Mouse (Mus musculus): Measurements from ENCODE around the gene Nav2.

Nav2 gene

GRCm38 (mm10) chr7:49544775-49545705, 636.5 kb downstream of the Nav2 start:
- peak; percentile 28 for DNase-seq (ENCODE audit: low read depth, low spot score)
- Histone ChIP-seq H3K36me3 (ENCODE audit: control insufficient read depth, insufficient read depth, low read length, poor library complexity, severe bottlenecking) (no peaks in the 10 kb centered on the region), H3K27me3 (ENCODE audit: control insufficient read depth, insufficient read depth, low read length, poor library complexity, severe bottlenecking) (no peaks in the 10 kb centered on the region)

DNA sequence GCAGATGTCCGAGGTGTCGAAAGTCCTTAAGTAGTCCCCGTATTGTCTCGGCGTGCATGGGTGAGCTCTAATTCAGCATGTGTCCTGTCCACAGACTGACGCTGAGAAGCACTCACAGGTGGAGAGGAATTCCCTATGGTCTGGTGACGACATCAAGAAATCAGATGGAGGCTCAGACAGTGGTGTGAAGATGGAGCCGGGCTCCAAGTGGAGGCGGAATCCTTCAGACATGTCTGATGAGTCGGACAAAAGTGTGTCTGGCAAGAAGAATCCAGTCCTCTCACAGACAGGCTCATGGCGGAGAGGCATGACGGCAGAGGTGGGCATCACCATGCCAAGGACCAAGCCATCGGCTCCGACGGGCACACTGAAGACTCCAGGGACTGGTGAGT, 637.2 kb downstream of the Nav2 start:
- no peak for DNase-seq (ENCODE audit: low read depth, low spot score)
- Histone ChIP-seq H3K27me3 (ENCODE audit: control insufficient read depth, insufficient read depth, low read length, poor library complexity, severe bottlenecking) (no peaks in the 10 kb centered on the region), H3K36me3 (ENCODE audit: control insufficient read depth, insufficient read depth, low read length, poor library complexity, severe bottlenecking) (no peaks in the 10 kb centered on the region)

GRCm38 (mm10) chr7:49548397-49548796, 639.9 kb downstream of the Nav2 start:
- no peaks in the 10 kb centered on the region for H3K27me3 ChIP-seq (ENCODE audit: control insufficient read depth, insufficient read depth, low read length, poor library complexity, severe bottlenecking)
- no peaks in the 10 kb centered on the region for H3K36me3 ChIP-seq (ENCODE audit: control insufficient read depth, insufficient read depth, low read length, poor library complexity, severe bottlenecking)
- DNase-seq (ENCODE audit: low read depth, low spot score): no peak

GRCm38 (mm10) chr7:49553236-49553981, 644.9 kb downstream of the Nav2 start:
- no peak for DNase-seq (ENCODE audit: low read depth, low spot score)
- no peaks in the 10 kb centered on the region for H3K36me3 ChIP-seq (ENCODE audit: control insufficient read depth, insufficient read depth, low read length, poor library complexity, severe bottlenecking)
- H3K27me3 ChIP-seq (ENCODE audit: control insufficient read depth, insufficient read depth, low read length, poor library complexity, severe bottlenecking): no peaks in the 10 kb centered on the region

- Histone ChIP-seq H3K27me3 (ENCODE audit: control insufficient read depth, insufficient read depth, low read length, poor library complexity, severe bottlenecking) (no peaks in the 10 kb centered on the region), H3K36me3 (ENCODE audit: control insufficient read depth, insufficient read depth, low read length, poor library complexity, severe bottlenecking) (no peaks in the 10 kb centered on the region)
- DNase-seq (ENCODE audit: low read depth, low spot score): no peak
These were observed 649.7 kb downstream of the Nav2 start for GRCm38 (mm10) chr7:49558240-49558640.

DNA sequence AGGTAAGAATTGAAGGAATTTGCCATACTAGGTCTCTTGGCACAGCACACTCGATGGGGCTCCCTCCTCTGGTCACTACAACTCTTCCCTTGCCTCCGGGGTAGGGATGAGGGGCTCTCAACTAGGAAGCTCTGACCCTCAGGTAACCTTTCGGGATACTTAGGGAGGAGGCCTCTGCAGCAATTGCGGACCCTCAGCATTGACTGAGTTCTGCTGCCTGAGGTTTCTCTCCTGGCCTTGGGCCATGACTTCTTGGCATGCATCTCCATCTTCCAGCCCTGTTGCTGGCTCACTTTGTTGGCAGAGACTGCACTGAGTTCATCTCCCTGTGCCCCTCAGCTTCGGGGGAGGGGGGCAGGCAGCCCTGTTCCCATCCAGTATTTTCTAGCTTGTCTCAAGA, 650.4 kb downstream of the Nav2 start:
- Histone ChIP-seq H3K36me3 (ENCODE audit: control insufficient read depth, insufficient read depth, low read length, poor library complexity, severe bottlenecking) (no peaks in the 10 kb centered on the region), H3K27me3 (ENCODE audit: control insufficient read depth, insufficient read depth, low read length, poor library complexity, severe bottlenecking) (no peaks in the 10 kb centered on the region)
- no peak for DNase-seq (ENCODE audit: low read depth, low spot score)

- H3K36me3 ChIP-seq (ENCODE audit: control insufficient read depth, insufficient read depth, low read length, poor library complexity, severe bottlenecking): no peaks in the 10 kb centered on the region
- no peak for DNase-seq (ENCODE audit: low read depth, low spot score)
These were observed 651.5 kb downstream of the Nav2 start for GRCm38 (mm10) chr7:49560012-49560411.

GRCm38 (mm10) chr7:49562404-49562803, 653.9 kb downstream of the Nav2 start:
- H3K27me3 ChIP-seq (ENCODE audit: control insufficient read depth, insufficient read depth, low read length, poor library complexity, severe bottlenecking): no peaks in the 10 kb centered on the region

More at GRCm38 (mm10) chr7:49560012-49560411, 651.5 kb downstream of the Nav2 start:
- no peaks in the 10 kb centered on the region for H3K27me3 ChIP-seq (ENCODE audit: control insufficient read depth, insufficient read depth, low read length, poor library complexity, severe bottlenecking)

DNA sequence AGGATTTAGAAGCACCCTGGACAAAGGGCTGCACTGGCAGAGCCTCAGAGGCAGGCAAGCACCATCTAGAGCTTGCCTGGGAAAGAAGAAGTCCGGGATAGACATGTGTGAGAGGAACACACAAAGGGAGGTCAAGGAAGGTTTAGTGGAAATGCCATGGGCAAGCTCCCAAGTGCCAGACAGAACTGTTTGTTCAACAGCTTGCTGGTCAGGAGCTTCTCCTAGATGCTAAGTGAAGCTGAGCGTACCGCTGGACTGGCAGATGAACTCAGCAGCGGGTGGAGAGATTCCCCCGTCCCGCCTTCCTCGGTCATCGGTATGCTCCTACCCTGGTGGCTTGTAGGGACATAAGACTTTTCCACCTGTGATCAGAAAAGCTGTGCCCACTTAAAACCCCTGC, 654.3 kb downstream of the Nav2 start:
- no peak for DNase-seq (ENCODE audit: low read depth, low spot score)
- H3K36me3 ChIP-seq (ENCODE audit: control insufficient read depth, insufficient read depth, low read length, poor library complexity, severe bottlenecking): no peaks in the 10 kb centered on the region
- no peaks in the 10 kb centered on the region for H3K27me3 ChIP-seq (ENCODE audit: control insufficient read depth, insufficient read depth, low read length, poor library complexity, severe bottlenecking)

More at GRCm38 (mm10) chr7:49562404-49562803, 653.9 kb downstream of the Nav2 start:
- H3K36me3 ChIP-seq (ENCODE audit: control insufficient read depth, insufficient read depth, low read length, poor library complexity, severe bottlenecking): no peaks in the 10 kb centered on the region
- DNase-seq (ENCODE audit: low read depth, low spot score): no peak

- no peaks in the 10 kb centered on the region for H3K36me3 ChIP-seq (ENCODE audit: control insufficient read depth, insufficient read depth, low read length, poor library complexity, severe bottlenecking)
- DNase-seq (ENCODE audit: low read depth, low spot score): no peak
- no peaks in the 10 kb centered on the region for H3K27me3 ChIP-seq (ENCODE audit: control insufficient read depth, insufficient read depth, low read length, poor library complexity, severe bottlenecking)
These were observed 656.6 kb downstream of the Nav2 start for GRCm38 (mm10) chr7:49565084-49565483.

GRCm38 (mm10) chr7:49565798-49566197, 657.3 kb downstream of the Nav2 start:
- H3K27me3 ChIP-seq (ENCODE audit: control insufficient read depth, insufficient read depth, low read length, poor library complexity, severe bottlenecking): no peaks in the 10 kb centered on the region
- no peak for DNase-seq (ENCODE audit: low read depth, low spot score)
- H3K36me3 ChIP-seq (ENCODE audit: control insufficient read depth, insufficient read depth, low read length, poor library complexity, severe bottlenecking): no peaks in the 10 kb centered on the region

GRCm38 (mm10) chr7:49567346-49568034, 659.0 kb downstream of the Nav2 start:
- no peaks in the 10 kb centered on the region for H3K36me3 ChIP-seq (ENCODE audit: control insufficient read depth, insufficient read depth, low read length, poor library complexity, severe bottlenecking)
- no peak for DNase-seq (ENCODE audit: low read depth, low spot score)
- H3K27me3 ChIP-seq (ENCODE audit: control insufficient read depth, insufficient read depth, low read length, poor library complexity, severe bottlenecking): no peaks in the 10 kb centered on the region

DNA sequence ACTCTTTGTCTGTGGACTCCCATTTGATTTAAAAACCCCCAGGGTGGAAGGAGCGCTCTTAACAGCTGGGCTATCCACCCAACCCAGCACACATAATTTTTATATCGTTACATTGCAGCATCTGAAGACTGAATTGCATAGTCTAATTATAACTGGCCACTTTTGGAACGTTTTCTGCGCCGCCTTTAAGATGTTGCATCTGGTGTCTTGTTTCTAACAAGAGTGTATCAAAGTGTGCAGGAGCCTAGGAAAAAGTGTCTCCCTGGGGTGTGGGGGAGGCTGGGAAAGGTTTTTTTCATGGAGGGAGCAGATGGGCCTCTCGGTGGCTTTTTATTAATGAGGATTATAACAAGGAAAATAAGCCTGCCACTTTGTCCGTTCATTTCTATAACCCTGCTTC, 661.1 kb downstream of the Nav2 start:
- DNase-seq (ENCODE audit: low read depth, low spot score): no peak
- Histone ChIP-seq H3K27me3 (ENCODE audit: control insufficient read depth, insufficient read depth, low read length, poor library complexity, severe bottlenecking) (no peaks in the 10 kb centered on the region), H3K36me3 (ENCODE audit: control insufficient read depth, insufficient read depth, low read length, poor library complexity, severe bottlenecking) (no peaks in the 10 kb centered on the region)

GRCm38 (mm10) chr7:49571606-49572005, 663.1 kb downstream of the Nav2 start:
- no peaks in the 10 kb centered on the region for H3K36me3 ChIP-seq (ENCODE audit: control insufficient read depth, insufficient read depth, low read length, poor library complexity, severe bottlenecking)

GRCm38 (mm10) chr7:49575226-49575625, 666.7 kb downstream of the Nav2 start:
- DNase-seq (ENCODE audit: low read depth, low spot score): no peak
- H3K36me3 ChIP-seq (ENCODE audit: control insufficient read depth, insufficient read depth, low read length, poor library complexity, severe bottlenecking): no peaks in the 10 kb centered on the region
- no peaks in the 10 kb centered on the region for H3K27me3 ChIP-seq (ENCODE audit: control insufficient read depth, insufficient read depth, low read length, poor library complexity, severe bottlenecking)

More at GRCm38 (mm10) chr7:49571606-49572005, 663.1 kb downstream of the Nav2 start:
- no peaks in the 10 kb centered on the region for H3K27me3 ChIP-seq (ENCODE audit: control insufficient read depth, insufficient read depth, low read length, poor library complexity, severe bottlenecking)
- DNase-seq (ENCODE audit: low read depth, low spot score): no peak
